Mouse (Mus musculus) embryonic facial prominence, embryonic 14.5 days (tissue): ENCODE data around the gene Ubl4a. TPM values are rescaled to one million over a fixed set of nuclear protein-coding genes. Genes with fewer than 3 reads are reported as not detected.

ENCODE experiments used
- microRNA-seq: library from miRNA; unstranded; fragments of <30 nt; microRNA quantifications from one replicate; pipeline ENCODE4, GENCODE M21; 2016; ENCODE audit warnings: borderline number of aligned reads
- polyA plus RNA-seq: library from polyadenylated mRNA; unstranded; fragments of >200 nt; fragmentation: Nextera tagmentation; extraction: Ambion mirVana; gene quantifications from 2 replicates; pipeline ENCODE4 v1.2.1, GENCODE M21; 2014

Gene Ubl4a
- polyA plus RNA-seq, 1 experiment from 2014 or later: 78.8 TPM

Small RNA genes within 50 kb of the gene (microRNA-seq; reads per million reads assigned to microRNA genes)
- 1.3 reads per million for gene Mir7092

Other genes with a start within 250 kb of the Ubl4a start
- gene Opn1mw, start 245.8 kb downstream of the Ubl4a start, polyA plus RNA-seq: not detected in 2 replicates
- 10.4 and 11.3 TPM in 2 replicates for gene Mecp2, start 237.9 kb downstream of the Ubl4a start, polyA plus RNA-seq
- gene Tex28, start 205.4 kb downstream of the Ubl4a start, polyA plus RNA-seq: not detected in 2 replicates
- not detected in 2 replicates for gene Tktl1, start 196.0 kb downstream of the Ubl4a start, polyA plus RNA-seq
- 284 and 324 TPM in 2 replicates for gene Flna, start 123.4 kb downstream of the Ubl4a start, polyA plus RNA-seq
- 26.1 and 26.9 TPM in 2 replicates for gene Emd, start 118.5 kb downstream of the Ubl4a start, polyA plus RNA-seq
- 898 and 935 TPM in 2 replicates for gene Rpl10, start 102.4 kb downstream of the Ubl4a start, polyA plus RNA-seq
- gene Taz, start 91.3 kb downstream of the Ubl4a start, polyA plus RNA-seq: 61.5 and 63.1 TPM in 2 replicates
- 16.5 and 19.3 TPM in 2 replicates for gene Dnase1l1, start 90.9 kb downstream of the Ubl4a start, polyA plus RNA-seq
- gene Atp6ap1, start 76.1 kb downstream of the Ubl4a start, polyA plus RNA-seq: 138 and 143 TPM in 2 replicates
- gene Gdi1, start 68.2 kb downstream of the Ubl4a start, polyA plus RNA-seq: 156 and 180 TPM in 2 replicates
- gene Fam50a, start 60.2 kb downstream of the Ubl4a start, polyA plus RNA-seq: 45.6 and 47.9 TPM in 2 replicates
- 18.0 and 19.7 TPM in 2 replicates for gene Plxna3, start 44.2 kb downstream of the Ubl4a start, polyA plus RNA-seq
- gene Lage3, start 19.6 kb downstream of the Ubl4a start, polyA plus RNA-seq: 94.0 and 104 TPM in 2 replicates
- gene Slc10a3, start 131 bp upstream of the Ubl4a start, polyA plus RNA-seq: 21.4 and 22.5 TPM in 2 replicates
- gene Fam3a, start 20.1 kb upstream of the Ubl4a start, polyA plus RNA-seq: 38.4 and 43.0 TPM in 2 replicates
- gene Ikbkg, start 20.1 kb upstream of the Ubl4a start, polyA plus RNA-seq: 20.7 and 25.4 TPM in 2 replicates
- 43.9 and 50.7 TPM in 2 replicates for gene G6pdx, start 56.0 kb upstream of the Ubl4a start, polyA plus RNA-seq
- gene Gm6880, start 108.2 kb upstream of the Ubl4a start, polyA plus RNA-seq: not detected in 2 replicates
- not detected in 2 replicates for gene Olfr1326-ps1, start 201.7 kb upstream of the Ubl4a start, polyA plus RNA-seq
- 0.07 TPM in 1 of 2 replicates, not detected in the other for gene Olfr1325, start 219.5 kb upstream of the Ubl4a start, polyA plus RNA-seq